Mouse (Mus musculus): ENCODE results near the gene Smok3c.

GRCm38 (mm10) chr5:138083318-138083900 is 30.4 kb downstream of the Smok3c start:
- TF ChIP-seq CTCF (IDR thresholded peaks at IDR 0.05; ENCODE audit: extremely low read depth, insufficient read length, insufficient replicate concordance, low read depth, low read length) (no peak), POLR2A (IDR thresholded peaks at IDR 0.05; ENCODE audit: low read depth, low read length) (no peak)
